Mouse (Mus musculus): Measurements from ENCODE around the gene Amfr.
"Not testable (repeated sequence)": the region's sequence is repeated elsewhere in the genome, so short reads cannot be mapped to it uniquely, and the experiment has no call there.

Gene Amfr

GRCm38 (mm10) chr8:94012013-94012951 is at the start of gene Amfr:
Gene Amfr, minus strand, starts transcription at chr8:94012842.
- peak; percentile 42 to 58 for DNase-seq (ENCODE audit: low spot score in 2 of 2)

- DNase-seq (ENCODE audit: low spot score in 2 of 2), result peak; percentile 14 to 29
Observed at GRCm38 (mm10) chr8:94057157-94057854, 44.7 kb upstream of the Amfr start.

- no peak for DNase-seq (ENCODE audit: low spot score in 2 of 2)
Observed at GRCm38 (mm10) chr8:94052696-94053095, 40.1 kb upstream of the Amfr start.

DNA sequence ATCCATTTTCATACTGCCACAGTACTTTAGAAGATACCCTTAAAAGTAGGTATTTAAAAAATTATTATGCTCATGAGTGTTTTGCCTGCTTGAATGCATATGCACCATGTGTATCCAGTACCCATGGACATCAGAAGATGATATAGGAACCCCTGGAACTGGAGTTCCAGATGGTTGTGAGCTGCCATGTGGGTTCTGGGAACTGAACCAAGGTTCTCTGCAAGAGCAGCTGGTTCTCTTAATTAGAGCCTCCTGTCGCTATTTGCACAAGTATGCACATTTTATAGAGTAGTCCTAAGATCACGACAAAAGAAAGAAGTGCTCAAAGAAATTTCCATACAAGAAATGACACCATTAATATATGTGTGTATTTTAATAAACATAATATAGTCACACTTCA is 35.2 kb upstream of the Amfr start:
- no peak for DNase-seq (ENCODE audit: low spot score in 2 of 2)

GRCm38 (mm10) chr8:94037806-94038205 is 25.2 kb upstream of the Amfr start:
- peak in 1 of 2 experiments; percentile 6 for DNase-seq (ENCODE audit: low spot score in 2 of 2)

DNA sequence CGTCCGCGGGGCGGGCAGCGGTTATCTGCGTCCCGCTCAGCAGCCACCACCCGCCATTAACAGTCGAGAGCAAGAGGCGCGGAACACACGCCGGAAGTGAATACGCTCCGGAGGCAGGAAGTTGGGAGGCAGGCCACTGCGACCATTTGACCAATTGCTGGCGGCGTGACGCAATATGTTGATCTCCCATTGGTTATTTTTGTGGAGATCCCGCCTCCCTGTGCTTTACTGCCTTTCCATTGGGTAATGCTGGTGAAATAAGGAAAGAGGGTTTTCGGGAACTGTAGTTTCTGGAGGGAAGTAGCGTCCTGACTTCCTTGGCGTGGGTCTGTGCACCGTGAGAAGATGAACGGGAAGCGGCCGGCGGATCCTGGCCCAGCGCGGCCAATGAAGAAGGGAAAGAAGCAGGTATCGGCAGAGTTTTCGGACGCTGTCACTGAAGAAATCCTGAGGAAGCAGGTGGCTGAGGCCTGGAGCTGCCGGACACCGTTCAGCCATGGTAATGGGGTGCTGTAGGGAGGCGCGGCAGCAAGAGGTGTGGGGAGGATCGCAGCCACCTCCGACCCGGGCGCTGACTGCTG is 24.4 kb upstream of the Amfr start, which contains the start of the genes Nudt21 and Ogfod1:
TSS of gene Nudt21 (minus strand) at position 88 of the 581 bp plus-strand sequence.
TSS of gene Ogfod1 (plus strand) at position 255 of the 581 bp plus-strand sequence.
- DNase-seq (ENCODE audit: low spot score in 2 of 2), result peak; percentile 94

GRCm38 (mm10) chr8:94036541-94036940 is 23.9 kb upstream of the Amfr start:
- DNase-seq (ENCODE audit: low spot score in 2 of 2), result not testable (repeated sequence)

DNA sequence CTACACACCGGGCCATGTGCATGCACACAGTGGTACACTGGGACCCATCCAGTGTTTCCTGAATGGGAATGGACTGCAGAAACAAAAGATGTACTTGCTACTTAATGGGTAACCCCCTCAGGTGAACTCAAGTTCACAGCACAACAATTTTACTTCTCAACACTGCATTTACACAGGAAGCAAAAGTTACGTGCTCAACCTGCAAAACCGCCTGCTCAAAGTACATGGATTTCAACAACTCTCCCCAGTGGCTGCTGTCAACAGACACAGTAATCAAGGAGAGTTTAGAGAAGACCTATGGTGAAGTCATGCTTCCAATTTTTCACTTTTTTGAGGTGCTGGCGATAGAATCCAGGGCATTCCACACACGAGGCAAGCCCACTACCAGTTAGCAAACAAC is 22.6 kb upstream of the Amfr start:
- DNase-seq (ENCODE audit: low spot score in 2 of 2), result no peak

GRCm38 (mm10) chr8:94033601-94034000 is 21.0 kb upstream of the Amfr start:
- DNase-seq (ENCODE audit: low spot score in 2 of 2), result no peak

DNA sequence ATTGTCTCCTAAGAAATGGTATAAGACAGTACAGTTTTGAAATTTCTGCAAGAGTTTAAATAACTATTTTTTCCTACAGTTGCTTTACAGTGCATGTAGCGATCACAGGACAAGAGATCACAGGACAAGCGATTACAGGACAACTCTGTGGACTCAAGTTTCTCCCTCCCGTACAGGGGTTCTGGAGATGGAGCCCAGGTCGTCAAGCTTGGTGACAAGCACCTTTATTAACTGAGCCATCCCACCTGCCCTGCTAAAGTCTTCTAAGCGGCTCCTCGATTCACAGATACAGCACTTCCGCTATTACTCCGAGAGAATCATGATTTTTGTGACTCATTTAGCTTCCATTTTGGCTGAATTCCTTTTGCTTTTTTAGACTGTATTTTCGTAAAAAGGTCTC is 17.1 kb upstream of the Amfr start:
- no peak for DNase-seq (ENCODE audit: low spot score in 2 of 2)

DNA sequence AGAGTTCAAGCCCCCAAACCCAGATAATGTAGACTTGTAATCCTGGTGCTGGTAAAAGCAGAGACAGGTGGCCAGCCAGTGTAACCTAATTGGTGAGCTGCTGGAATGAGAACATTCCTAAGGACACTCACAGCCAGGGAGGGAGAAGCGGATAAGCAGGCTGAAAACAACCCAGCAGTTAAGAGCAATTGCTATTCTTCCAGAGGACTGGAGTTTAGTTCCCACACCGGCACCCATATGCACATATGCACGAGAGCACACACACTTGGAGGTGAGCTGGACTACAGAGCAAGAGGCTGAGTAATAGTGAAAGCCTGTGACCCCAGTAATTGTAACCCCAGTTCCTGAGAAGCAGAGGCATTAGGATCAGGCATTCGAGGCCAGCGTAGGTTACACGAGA is 11.3 kb upstream of the Amfr start:
- DNase-seq (ENCODE audit: low spot score in 2 of 2), result no peak

- no peak for DNase-seq (ENCODE audit: low spot score in 2 of 2)
Observed at GRCm38 (mm10) chr8:94013026-94013612, 477 bp upstream of the Amfr start.

DNA sequence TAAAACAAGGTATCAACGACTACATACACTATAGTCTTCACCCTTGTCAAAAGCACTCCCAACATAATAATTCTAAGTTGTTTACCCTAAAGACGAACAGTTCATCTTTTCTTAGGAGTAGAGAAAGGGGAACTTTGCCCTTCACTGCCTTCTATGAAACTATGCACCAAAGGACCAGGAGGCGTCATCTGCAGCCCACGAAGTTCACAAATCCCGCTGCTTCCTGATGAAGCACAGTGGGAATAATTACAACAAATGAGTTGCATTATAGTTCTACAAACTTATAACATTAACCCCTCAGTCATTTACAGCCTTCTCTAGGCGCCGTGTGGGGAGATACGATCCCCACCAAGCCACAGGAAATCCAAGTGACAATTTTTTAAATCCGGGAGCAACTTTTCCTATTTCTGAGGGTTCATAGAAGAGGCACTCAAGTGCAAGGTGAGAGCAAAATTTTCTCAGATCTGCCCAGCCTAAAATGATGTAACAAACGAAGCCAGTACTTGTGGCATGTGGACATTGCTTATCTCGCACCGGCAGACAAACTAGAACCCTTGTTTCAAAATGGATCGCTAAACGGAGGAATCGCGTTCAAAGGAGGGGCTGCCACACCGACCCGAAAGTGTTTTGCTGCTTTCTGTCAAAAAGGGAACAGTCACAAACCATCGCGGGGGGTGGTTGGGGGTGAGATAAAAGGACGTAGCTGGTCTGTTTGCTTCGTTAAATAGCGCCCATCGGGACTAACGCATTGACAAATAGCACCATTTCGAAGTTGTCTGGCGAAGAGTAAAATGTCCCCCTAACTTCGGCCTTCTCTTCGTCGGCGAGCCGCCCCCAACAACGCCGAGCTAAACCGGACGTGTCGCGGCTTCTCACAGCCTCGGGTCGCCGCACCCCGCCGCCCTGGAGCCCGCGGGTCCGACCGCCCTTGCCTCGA is 1.3 kb downstream of the Amfr start:
- DNase-seq (ENCODE audit: low spot score in 2 of 2), result peak in 1 of 2 experiments; percentile 64

GRCm38 (mm10) chr8:94010101-94010705 is 2.4 kb downstream of the Amfr start:
- DNase-seq (ENCODE audit: low spot score in 2 of 2), result no peak

DNA sequence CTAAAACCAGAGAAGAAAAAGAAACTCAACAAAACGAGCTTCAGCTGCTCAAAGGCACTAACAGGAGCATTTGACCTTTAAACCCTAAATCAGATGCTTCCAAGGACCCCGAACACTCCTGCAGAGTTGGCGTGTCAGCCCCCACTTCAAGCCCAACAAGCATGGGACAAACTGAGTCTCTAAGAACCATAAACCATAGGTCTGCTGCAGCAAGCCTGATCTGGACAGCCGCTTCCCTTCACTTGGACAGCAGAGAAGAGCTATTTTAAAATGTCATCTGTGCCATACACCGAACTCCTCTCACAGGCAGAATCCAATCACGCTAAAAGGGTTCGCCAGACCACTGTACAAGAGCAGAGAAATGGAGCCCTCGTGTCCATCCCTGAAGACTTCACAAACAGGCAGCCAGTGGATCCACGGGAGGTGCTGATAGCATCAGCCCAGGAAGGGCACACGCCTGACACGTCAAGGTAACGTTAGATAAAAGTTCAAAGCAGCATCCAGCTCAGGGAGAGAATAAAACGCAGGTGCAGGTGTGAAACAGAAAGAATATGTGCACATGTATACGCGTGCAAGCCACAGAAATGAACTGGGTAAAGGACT is 3.3 kb downstream of the Amfr start:
- no peak for DNase-seq (ENCODE audit: low spot score in 2 of 2)

DNA sequence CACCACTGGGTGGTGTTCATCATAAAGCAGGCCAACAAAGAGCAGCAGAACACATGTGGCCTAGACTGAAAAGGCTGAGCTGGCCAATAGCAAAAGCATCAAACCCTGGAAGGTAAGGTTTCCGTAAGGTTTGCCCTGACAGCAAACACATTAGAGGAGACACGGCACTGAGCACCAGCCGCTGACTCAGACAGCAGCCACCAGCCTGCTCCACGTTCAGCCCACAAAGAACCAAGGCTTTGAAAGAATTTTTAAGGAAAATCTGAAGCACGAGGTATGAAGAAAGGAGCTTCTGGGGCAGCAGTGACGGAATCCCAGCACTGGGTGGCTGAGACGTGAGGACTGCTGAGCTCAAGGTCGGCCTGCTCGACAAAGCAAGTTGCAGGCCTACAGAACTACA is 8.5 kb downstream of the Amfr start:
- DNase-seq (ENCODE audit: low spot score in 2 of 2), result no peak

GRCm38 (mm10) chr8:93998961-93999360 is 13.7 kb downstream of the Amfr start:
- no peak for DNase-seq (ENCODE audit: low spot score in 2 of 2)

DNA sequence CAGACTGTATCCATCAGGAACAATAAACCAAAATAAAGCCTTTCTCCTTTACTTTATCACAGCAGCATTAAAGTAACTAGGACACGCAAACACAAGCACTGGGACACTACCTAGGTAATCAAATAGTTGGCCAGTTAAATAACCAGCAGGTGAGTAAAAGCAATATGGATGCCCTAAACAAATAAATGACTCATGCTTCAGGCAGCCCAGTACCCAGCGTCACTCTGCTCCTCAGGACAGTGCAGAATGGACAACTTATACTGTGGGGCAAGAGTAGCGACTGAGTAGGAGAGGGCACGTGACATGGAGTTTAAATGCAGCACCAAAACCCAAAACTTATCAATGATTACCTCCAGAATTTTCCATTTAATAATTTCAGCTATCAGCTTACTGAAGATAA is 22.9 kb downstream of the Amfr start:
- DNase-seq (ENCODE audit: low spot score in 2 of 2), result no peak

DNA sequence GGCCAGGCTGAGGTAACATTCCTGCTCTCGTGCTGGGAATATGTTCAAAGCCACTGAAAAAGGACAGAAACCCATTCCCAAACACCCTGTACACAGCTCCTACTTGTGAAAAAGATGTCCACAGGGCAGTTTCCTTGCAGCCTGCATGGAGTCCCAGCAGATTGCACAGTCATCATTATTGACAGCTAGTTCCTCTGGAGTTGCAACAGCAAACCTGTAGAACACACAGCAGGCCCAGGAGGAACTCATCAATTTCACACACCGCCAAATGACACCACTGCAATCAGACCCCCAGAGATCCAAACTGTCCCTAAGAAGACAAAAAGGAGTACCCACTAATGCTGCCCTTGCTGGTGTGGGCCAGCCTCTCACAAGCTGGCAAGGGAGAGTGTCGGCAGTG is 27.9 kb downstream of the Amfr start:
- no peak for DNase-seq (ENCODE audit: low spot score in 2 of 2)

DNA sequence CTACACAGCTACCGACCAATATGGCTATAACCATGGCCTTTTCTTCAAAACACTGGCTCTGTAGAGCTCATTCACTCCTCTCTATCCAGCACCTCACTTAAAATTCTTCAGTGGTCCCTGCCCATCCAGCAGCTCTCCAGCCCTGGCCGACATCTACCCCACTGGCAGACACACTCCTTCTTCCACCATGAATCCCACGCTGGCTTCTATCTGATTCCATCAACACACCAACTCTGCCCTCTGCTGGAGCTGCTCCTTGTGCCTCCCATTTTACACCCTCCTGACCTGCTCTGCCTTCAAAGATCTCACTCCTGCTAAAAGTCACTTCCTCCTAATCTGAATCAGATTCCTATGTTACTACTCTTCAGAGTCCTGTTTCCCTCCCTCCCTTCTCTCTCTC is 28.8 kb downstream of the Amfr start:
- DNase-seq (ENCODE audit: low spot score in 2 of 2), result no peak
